Mouse (Mus musculus) spleen, adult 2 months (tissue): ENCODE measurements around the gene Itpkc. TPM values are rescaled to one million over a fixed set of nuclear protein-coding genes. Genes with fewer than 3 reads are reported as not detected.
A peak's percentile ranks its signal among the peaks of the same experiment; 100 is the strongest.

Source experiments
- DNase-seq, 2 experiments: peaks; one replicate each; pipeline versions ENCODE4 v3.0.0 to v3.0.0-alpha.2; 2012 to 2021; ENCODE audit warnings: low spot score in 2 of 2, low read depth in 1 of 2
- H3K27ac ChIP-seq: fragments of 200-500 bp; 2 replicates; pipeline ENCODE4 v1.5.1; 2012; ENCODE audit warnings: low read length, inconsistent platforms; ENCODE audit not compliant: insufficient read depth
- H3K27me3 ChIP-seq: fragments of 200-500 bp; 2 replicates; pipeline ENCODE4 v1.6.1; 2012; ENCODE audit warnings: mild to moderate bottlenecking, moderate library complexity, low read length, inconsistent platforms; ENCODE audit not compliant: control insufficient read depth, insufficient read depth
- H3K36me3 ChIP-seq: fragments of 200-500 bp; 2 replicates; pipeline ENCODE4 v1.6.1; 2012; ENCODE audit warnings: mild to moderate bottlenecking, low read length, inconsistent platforms; ENCODE audit not compliant: control insufficient read depth, insufficient read depth
- H3K4me1 ChIP-seq: fragments of 200-500 bp; 2 replicates; pipeline ENCODE4 v1.6.1; 2011; ENCODE audit warnings: inconsistent platforms; ENCODE audit not compliant: control insufficient read depth, insufficient read depth, insufficient read length
- H3K4me3 ChIP-seq: fragments of 200-500 bp; 2 replicates; pipeline ENCODE4 v1.5.1; 2011; ENCODE audit warnings: mild to moderate bottlenecking, inconsistent platforms; ENCODE audit not compliant: insufficient read depth, insufficient read length; ENCODE audit errors: extremely low read depth
- CTCF ChIP-seq: fragments of 200-500 bp; IDR thresholded peaks from 2 replicates; pipeline ENCODE4 v1.5.1; 2011; ENCODE audit warnings: mild to moderate bottlenecking, inconsistent platforms; ENCODE audit not compliant: insufficient read depth, insufficient read length, insufficient replicate concordance; ENCODE audit errors: extremely low read depth
- POLR2A ChIP-seq: fragments of 200-500 bp; IDR thresholded peaks from 2 replicates; pipeline ENCODE4 v1.6.1; 2011; ENCODE audit warnings: low read depth, low read length, inconsistent platforms
- WGBS: fragments of 180-500 bp; shearing (Covaris S2); methylation state at CpG from one replicate; pipeline ENCODE4 v1.1.7; 2018; 5-methylcytosine and 5-hydroxymethylcytosine counted together
- polyA plus RNA-seq: library from polyadenylated mRNA; depleted of rRNA; stranded (reverse); fragments of >200 nt; gene quantifications from 2 replicates; pipeline ENCODE4 v1.2.3, GENCODE M21; 2012

Itpkc gene
- polyA plus RNA-seq, 1 experiment: 7.0 TPM

DNA sequence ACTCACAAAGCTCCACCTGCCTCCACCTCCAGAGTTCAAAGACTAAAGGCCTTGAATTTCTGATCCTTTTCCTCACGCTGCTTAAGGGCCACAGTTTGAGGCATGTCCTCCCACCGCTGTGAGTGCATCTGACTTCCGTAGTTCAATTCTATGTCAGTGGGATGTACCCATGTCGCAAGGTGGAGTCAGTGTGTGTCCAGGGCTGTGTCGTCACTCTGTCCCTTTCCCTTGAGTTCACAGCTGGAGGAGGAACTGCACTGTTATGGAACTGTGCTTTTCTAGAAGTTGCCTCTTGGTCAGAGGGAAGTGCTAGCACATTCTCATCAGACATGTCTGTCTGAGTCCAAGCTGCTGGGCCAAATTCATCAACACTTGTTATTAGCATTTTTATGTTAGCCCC is 10.1 kb upstream of the Itpkc start:
- WGBS: 87% methylated on average over 5 of the region's 5 CpGs
- TF ChIP-seq CTCF (no peak), POLR2A (no peak)
- H3K27me3 ChIP-seq: no peaks in the 10 kb centered on the region
- DNase-seq: no peak
- no peak overlapping the region for H3K27ac ChIP-seq
- H3K36me3 ChIP-seq: peaks cover 7% of the 10 kb centered on the region
- H3K4me1 ChIP-seq: peaks cover 4% of the 10 kb centered on the region; the same call in 1 of the 2 replicates
- H3K4me3 ChIP-seq: no peak overlapping the region

GRCm38 (mm10) chr7:27237527-27237926 is 9.1 kb upstream of the Itpkc start:
- DNase-seq: no peak
- WGBS: 96% methylated on average over 2 of the region's 2 CpGs
- H3K27me3 ChIP-seq: no peaks in the 10 kb centered on the region
- no peak overlapping the region for H3K27ac ChIP-seq
- peaks cover 7% of the 10 kb centered on the region for H3K36me3 ChIP-seq
- no peak overlapping the region for H3K4me3 ChIP-seq
- TF ChIP-seq CTCF (no peak), POLR2A (no peak)
- peaks cover 6% of the 10 kb centered on the region; the same call in 1 of the 2 replicates for H3K4me1 ChIP-seq

- peaks cover 4% of the 10 kb centered on the region; the same call in 1 of the 2 replicates for H3K36me3 ChIP-seq
- no peak for TF ChIP-seq POLR2A
- TF ChIP-seq CTCF: no peak
- H3K27ac ChIP-seq: peak overlapping the region; percentile 26; the same call in 1 of the 2 replicates
- H3K4me1 ChIP-seq: peaks cover 6% of the 10 kb centered on the region; the same call in 1 of the 2 replicates
- 93% methylated on average over 2 of the region's 2 CpGs for WGBS
- H3K27me3 ChIP-seq: no peaks in the 10 kb centered on the region
- DNase-seq: no peak
- H3K4me3 ChIP-seq: no peak overlapping the region
These were observed 7.3 kb upstream of the Itpkc start for GRCm38 (mm10) chr7:27235726-27236125.

DNA sequence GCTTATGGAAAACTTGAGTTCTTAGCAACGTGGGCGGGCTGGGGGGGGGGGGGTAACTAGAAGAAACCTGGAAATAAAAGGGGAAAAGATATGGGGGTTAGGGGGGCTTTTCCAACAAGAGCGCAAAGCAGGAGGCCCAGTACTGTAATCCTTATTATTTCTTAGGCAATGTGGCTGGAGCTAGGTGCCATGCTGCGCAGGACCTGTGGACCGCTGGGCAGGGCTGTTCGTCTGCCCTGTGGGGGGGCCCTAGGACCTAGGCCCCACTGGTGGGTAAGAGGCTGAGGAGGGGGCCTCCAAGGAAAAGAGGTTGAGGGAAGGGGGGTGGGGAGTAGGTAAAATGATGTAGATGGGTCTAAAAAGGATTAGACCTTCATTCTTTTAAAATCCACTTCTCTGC is 4.8 kb upstream of the Itpkc start:
- Histone ChIP-seq H3K27ac (no peak overlapping the region), H3K4me1 (peaks cover 6% of the 10 kb centered on the region; the same call in 1 of the 2 replicates), H3K36me3 (no peaks in the 10 kb centered on the region), H3K4me3 (peak overlapping the region; percentile 59), H3K27me3 (no peaks in the 10 kb centered on the region)
- DNase-seq: no peak
- TF ChIP-seq CTCF: no peak
- TF ChIP-seq POLR2A: no peak
- WGBS: 6% methylated on average over 6 of the region's 6 CpGs

DNA sequence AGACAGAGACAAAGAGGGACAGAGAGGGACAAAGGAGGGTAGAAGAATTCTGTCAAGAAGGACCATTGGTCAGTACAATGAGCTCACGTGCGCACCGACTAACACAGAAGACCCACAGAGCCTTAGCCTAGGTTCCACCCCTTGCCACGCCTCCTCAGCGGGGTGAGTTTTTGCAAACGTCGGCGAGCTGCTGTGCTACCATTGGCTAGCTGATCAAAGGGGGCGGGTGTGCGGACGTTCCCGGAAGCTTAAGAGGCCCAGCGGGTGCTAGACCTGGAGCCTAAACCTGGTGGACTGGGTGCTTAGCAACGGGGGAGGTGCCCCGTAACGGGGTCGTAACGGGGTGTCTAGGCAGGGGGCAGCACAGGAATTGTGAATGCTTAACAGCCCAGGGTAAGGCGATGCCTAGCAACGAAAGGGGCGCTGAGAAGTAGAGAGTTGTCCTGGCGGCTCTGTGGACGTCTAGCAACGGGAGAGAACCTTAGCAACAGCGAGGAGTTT is 4.4 kb upstream of the Itpkc start, which contains the start of gene Coq8b:
TSS of gene Coq8b (plus strand) at position 243 of the 501 bp plus-strand sequence.
- Histone ChIP-seq H3K27ac (peak within 1 kb of the TSS; percentile 4; the same call in 1 of the 2 replicates), H3K36me3 (no peaks in the 10 kb centered on the region), H3K4me1 (peaks cover 7% of the 10 kb centered on the region; the same call in 1 of the 2 replicates), H3K4me3 (peak within 1 kb of the TSS; percentile 59), H3K27me3 (no peaks in the 10 kb centered on the region)
- TF ChIP-seq CTCF (no peak), POLR2A (no peak)
- peak; percentile 87 to 93 for DNase-seq
- WGBS: under 1% methylated on average over 25 of the region's 25 CpGs

DNA sequence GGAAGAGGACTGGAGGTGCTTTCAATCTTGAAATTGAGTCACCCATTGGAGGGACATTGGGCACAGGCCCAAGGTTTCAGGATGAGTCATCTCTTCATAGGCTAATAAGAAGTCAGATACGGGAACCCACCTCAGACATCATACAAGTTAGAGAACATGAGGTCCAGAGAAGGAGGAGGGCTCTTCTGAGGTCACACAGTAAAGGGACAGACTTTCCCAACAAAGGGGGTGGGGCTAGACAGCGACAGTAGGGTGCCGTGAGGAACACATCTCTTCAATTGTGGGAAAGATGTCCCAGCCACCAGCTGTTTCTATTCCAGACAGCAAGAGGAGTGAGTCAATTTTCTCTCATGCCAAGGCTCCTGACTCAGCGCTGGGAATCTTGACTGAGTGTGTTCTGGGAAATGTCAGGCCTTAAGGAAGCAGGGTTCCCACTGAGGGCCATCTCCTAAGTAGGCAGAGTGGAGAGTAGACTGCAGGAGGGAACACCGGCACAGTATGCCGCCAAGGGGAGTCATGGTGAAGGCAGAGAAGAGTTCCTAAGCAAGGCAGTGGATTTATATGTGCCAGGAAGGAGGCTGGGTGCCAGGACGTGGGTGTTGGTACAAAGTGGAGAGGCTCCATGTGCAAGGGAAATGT is 3.4 kb upstream of the Itpkc start:
- H3K4me3 ChIP-seq: no peak overlapping the region
- H3K4me1 ChIP-seq: peaks cover 17% of the 10 kb centered on the region; the same call in 1 of the 2 replicates
- WGBS: 77% methylated on average over 7 of the region's 7 CpGs
- no peak for TF ChIP-seq POLR2A
- TF ChIP-seq CTCF: no peak
- no peak overlapping the region for H3K27ac ChIP-seq
- no peak for DNase-seq
- H3K27me3 ChIP-seq: no peaks in the 10 kb centered on the region
- H3K36me3 ChIP-seq: no peaks in the 10 kb centered on the region

GRCm38 (mm10) chr7:27230781-27231180 is 2.3 kb upstream of the Itpkc start:
- Histone ChIP-seq H3K36me3 (no peaks in the 10 kb centered on the region), H3K27me3 (no peaks in the 10 kb centered on the region), H3K4me3 (no peak overlapping the region), H3K27ac (no peak overlapping the region), H3K4me1 (peaks cover 18% of the 10 kb centered on the region; the same call in 1 of the 2 replicates)
- no peak for TF ChIP-seq POLR2A
- TF ChIP-seq CTCF: no peak
- 79% methylated on average over 4 of the region's 4 CpGs for whole genome bisulfite sequencing
- no peak for DNase-seq
